Mouse (Mus musculus): ENCODE results near the gene Kcnh7. TPM values are rescaled to one million over a fixed set of nuclear protein-coding genes. Genes with fewer than 3 reads are reported as not detected.

The Kcnh7 gene
- total RNA-seq (2022): under 1 TPM; 0.03 to 0.30 (median 0.06) TPM

DNA sequence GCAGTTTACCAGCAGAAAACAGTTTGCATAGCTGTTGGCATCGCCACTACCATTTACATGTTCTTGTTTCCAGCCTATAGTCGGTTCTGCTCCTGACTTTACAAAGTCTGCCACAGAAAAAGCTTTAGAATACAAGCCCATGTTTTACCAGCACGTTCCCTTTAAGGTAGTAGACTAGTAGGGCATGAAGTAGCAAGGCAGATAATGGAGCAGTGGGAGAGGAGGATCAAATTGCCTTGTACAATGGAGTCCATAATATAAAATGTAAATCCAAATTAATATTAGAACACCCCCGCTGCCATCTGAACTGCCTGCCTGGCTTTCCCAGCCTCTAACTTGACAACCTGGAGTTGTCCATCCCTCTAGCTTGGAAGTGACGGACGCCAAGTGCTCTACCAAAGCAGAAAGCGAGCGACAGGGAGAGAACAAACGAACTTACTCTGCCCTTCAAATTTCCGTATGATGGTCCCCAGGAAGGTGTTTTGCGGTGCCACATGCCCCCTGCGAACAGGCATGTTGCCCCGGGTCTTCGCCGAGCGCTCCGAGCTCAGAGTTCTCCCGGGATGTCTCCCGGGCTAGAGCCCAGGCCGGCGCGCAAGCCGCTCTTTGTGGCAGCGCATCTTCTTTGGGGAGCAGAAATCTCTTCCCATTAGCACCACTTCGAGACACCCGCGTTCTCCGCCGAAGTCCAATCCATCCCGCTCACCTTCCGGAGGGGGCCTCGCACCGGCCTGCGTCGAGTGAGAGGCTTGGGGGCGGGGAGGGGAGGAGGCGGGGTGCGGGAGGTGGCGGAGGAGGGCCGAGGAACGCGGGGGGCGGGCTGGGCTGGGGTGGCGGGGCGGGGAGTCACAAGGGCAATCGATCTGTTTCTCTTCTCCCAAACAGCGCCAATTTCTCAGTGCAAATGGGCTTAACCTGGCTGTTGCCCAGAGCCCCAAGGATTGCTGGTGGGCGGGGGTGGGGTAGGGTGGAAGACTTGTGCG, at the start of gene Kcnh7:
Gene Kcnh7 (minus strand): TSS at position 725 of the 983 bp plus-strand sequence.
- DNase-seq (ENCODE audit: low spot score): no peak

DNA sequence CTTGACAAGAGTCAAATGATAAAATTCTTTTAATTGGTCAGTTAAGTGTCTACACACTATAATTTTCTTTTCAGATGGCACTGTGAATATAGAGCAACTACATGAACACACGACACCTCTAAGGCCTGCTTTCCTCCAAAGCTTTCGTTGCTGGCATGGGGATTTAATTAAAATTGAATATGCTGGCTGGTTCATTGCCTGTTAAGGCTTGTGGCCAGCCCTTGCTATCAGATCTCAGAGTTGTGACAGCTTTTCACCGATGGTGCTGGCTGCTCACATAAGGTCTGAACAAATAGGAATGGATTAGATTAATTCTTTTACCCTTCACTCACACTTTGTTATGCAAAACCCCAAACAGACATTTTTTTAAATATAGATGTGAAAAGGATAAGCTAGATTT, 23.3 kb upstream of the Kcnh7 start:
- no peak for DNase-seq (ENCODE audit: low spot score)

DNA sequence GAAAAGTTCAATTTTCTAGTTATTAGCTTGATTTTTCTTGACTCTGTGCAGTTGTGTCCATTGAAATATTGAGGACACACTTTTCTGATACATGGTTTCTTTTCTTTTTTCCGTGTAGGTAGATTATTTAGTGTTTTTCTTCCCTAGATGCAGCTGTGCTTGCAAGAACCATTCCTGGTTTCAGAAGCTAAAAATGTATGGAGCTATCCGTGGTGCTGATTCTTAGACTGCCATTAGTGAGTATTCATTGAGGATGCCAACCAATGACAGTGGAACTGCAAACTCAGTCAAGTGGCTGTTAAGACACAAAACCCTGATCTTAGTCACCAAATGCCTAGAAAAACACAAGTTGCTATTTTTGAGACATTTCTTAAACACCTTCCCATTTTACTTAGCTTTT, 1.9 kb upstream of the Kcnh7 start:
- no peak for DNase-seq (ENCODE audit: low spot score)

DNA sequence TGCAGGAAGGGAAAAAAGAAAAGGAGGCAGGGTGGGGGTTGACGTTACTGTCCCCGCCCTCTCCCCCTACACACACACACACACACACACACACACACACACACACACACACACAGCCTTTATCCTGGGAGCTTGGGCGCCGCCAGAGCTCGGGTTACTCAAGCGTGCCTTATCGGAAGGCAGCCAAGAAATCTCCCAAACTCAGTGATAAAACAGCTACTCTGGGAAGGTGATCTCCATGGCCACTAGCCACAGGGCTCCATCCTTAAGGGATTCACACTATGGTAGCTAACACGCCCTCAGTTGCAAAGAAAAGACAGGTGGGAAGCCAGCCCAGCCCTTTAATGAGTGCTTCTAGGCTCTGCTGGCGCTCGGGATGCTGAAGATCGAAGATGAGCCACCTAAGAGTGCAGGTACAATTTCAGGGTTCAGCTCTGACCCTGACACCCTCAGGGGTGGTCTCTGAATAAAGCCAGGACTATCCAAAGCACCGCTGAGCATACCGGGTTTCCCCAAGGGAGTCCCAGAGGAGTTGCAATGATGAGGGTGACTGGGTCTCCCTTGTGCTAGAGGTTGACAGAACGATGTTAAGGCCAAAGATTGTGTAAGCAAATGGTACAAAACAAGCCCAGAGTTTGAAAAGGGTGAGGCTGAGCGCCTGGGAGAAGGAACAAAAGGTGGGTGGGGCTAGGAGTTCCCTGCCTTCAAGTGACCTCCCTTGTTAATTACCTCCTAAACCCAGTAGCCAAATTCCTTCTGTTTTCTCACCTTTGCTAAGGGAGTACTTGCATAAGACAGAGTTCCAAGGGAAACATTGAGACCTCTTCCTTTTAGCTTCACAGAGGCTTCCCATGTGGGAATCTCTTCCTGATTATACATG, 704 bp upstream of the Kcnh7 start:
- no peak for DNase-seq (ENCODE audit: low spot score)

DNA sequence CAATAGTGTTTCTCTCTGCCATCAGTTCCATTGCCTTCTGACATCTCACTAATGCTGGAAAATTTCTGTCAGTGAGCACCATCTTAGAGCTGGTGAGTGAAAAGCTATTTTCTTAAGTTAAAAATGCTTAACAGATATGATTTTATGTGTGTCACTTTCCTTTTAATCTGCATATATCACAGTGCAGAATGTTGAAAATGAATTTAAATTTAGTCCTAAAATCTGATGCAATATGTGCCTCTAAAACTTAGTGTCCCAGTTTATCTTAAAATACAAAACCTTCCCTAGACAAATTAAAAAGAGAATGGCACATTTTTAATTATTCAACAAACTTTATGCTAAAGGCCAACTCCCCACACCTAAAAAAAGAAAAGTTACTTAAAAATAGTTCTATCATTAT, 30.4 kb downstream of the Kcnh7 start:
- no peak for DNase-seq (ENCODE audit: low spot score)

DNA sequence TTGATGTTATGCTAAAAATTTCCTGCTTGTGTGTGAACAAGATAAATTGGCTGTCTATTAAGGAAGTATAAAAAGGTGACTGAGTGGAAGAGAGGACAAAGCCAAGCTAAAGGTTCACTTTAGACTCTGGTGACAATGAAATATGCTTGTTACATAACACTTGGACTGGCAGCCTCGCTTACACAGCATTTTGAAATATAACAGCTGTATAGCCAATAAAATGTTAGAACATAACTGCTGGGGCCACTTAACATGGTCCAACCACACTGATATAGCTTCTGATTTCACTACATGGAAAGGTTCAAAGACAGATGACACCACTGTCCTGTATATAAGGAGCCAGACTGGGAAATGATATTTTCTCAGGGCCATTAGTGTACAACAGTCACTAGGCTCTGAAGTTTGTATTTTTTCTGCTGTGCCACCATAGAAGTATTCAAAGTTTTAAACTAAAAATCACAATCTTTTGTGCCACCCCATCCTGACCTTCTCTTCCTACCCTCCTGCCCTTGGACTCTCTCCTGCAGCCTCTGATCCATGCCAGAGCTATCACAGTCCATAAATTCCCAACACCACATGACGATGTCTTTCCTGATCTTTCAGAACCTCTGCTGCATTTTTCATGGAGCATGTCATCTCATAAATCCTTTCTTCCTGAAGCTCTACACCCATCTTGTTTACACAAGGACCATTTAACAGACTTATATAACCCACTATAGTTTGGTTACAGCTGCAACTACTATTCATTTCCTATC, 56.1 kb downstream of the Kcnh7 start:
- DNase-seq (ENCODE audit: low spot score): no peak

DNA sequence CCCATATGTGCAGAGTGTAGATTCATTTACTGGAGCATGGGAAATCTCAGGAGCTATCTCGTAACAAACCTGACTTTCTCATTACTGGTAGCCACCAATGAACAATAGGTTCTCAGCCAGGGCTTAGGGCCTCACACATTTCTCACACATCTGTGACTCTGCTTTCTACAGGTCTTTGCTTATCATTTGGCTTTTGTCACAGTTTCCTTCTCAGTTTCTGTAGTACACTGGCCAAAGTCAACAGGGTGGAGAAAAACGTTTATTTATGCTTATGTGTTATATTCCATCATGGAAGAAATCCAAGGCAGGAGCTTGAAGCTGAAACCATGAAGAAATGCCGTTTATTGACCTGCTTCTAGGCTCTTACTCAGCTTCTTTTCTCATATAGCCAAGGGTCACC, 63.8 kb downstream of the Kcnh7 start:
- no peak for DNase-seq (ENCODE audit: low spot score)

DNA sequence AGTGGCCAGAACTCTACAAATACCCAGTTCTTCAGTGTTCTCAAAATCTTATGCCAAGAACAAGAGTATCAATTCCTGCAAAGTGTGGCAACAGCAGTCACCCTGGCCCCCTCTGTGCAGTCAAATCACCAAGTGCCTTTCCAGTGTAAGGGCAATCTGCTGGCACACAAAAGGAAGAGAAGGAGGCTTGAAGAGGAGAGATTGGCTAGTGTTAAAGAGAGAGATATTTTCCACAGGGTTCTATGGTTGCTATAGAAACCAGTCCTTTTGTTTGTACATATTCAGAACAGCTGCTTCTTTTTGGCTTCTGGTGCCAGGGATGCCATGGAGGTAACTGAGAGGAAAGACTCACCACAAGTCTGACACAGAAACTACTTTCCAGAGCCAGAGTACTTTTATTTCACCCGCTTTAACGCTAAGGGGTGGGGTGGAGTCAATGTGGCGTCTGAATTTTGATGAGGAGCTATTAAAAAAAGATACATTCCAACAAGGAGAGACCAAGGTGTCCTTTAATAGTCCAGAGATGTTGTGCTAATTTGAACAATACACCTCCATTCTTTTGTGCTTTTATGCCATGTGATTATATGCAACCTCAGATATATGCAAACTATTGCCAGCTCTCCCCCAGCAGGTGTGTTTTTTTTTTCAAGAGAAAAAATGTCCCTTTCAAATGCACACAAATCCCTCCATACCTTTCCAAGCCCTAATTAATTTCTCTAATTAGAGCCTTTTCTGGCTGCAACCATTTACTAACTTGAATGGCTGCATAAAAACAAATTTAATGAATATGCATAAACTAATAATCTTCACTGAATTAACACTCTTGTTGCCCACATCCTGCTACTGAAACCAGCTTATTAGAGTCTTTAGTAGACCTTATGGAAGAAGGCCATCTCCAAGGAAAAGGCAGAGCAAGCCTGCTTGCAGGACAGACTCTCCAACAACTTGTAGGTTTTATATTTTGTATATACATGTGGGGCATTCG, 66.6 kb downstream of the Kcnh7 start:
- DNase-seq (ENCODE audit: low spot score): no peak

DNA sequence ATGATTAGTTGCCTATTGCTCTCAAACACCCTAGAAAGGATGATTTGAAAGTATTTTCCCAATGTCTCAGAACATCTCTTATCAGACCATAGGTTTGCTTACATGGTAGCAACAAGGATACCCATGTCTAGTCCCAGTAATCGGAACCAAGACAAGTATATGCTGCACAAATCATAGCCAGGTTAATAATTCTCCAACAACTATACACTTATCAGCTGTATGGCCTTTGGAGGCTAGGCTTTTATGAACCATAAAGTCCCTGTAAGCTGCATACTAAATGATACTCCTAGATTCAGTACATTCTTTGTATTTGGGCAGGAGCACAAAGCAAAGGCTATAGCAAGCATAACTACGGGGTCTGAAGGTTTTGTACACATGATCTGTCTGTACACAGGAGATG, 78.1 kb downstream of the Kcnh7 start:
- no peak for DNase-seq (ENCODE audit: low spot score)

DNA sequence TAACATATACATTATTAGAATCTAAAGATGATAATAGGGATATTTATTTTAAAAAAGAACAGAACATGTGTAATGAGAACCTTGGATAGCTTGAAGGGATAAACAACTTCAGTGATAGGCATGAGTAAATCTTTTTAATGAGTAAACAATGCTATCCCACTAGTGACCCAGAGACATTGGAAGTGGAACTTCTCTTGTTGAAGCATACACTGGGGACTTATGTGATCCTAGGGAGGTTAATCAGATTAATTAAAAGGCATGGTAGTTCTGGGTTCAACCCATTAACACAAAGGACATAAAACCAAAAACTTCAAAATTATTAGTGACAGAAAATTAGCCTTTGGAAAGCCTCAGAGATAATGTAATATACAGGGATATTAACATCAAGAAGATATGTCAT, 84.4 kb downstream of the Kcnh7 start:
- no peak for DNase-seq (ENCODE audit: low spot score)

DNA sequence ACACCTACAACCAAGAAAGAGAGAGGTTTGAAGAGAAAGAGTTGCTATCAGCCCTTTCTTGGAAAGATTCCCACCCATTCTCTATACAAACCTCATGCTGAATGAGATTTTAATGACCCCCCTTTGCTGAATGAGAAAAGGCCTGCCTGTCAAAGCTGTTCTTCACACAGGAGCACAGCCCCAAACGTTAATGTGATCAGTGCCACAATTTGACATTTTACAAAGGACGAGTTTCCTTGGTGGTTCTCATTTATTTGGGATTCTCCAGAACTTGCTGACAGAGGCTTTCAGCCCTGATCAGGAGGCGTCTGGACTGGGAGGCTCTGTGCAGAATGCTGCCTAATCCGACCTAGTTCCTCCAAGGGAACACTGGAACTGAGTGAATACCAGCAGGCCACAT, 92.3 kb downstream of the Kcnh7 start:
- DNase-seq (ENCODE audit: low spot score): no peak

DNA sequence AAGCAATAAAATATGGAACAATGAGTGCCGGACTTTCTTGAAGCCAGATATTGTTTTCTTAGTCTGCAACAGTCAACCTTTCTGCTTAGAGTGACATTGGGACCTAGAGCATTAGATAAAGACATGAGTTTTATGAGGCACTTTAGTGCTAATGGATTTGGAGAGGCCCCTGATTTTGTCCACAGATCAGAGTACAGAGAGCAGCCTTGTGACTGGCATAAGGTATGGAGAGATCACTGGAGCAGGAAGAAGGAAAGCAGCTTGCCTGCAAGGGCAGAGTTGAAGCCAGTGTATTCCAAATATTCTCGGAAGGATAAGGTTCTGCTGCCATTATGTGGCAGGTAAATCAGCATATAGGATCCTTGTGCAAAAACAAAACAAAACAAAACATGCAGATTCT, 93.6 kb downstream of the Kcnh7 start:
- no peak for DNase-seq (ENCODE audit: low spot score)

DNA sequence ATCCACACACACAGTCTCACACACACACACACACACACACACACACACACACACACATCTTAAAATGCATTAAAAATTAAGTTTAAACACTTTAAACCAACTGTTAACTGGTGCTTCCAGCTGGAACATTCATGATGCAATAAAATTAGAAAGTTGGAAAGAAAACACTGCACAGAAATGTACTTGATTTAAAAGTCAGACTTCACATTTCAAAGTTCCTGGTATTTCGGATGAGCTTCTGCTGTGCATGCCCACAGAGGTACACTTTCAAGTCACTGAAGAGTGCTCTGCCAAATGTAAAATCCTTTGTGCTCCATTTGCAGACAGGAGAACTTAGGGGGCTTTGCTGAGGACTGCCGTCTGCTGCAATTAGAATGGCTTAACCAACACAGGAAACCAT, 125.7 kb downstream of the Kcnh7 start:
- no peak for DNase-seq (ENCODE audit: low spot score)

DNA sequence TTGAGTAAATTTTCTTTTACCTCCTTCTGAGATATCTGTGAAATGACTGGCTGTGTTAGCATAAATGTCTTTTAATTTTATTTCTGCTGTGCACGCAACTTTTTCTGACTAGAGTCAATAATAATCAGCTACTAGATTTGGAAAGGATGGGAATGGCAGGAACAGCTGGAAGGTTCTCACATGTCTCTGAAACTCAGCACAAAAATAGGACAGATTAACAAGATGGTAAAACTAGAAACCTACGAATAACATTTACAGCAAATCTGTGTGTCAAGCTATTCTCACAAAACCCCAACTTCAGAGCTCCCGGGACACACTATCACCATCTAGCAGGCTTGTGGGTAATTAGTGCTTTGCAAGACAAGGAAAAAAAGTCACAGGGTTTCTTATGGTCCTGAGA, 134.2 kb downstream of the Kcnh7 start:
- DNase-seq (ENCODE audit: low spot score): no peak

DNA sequence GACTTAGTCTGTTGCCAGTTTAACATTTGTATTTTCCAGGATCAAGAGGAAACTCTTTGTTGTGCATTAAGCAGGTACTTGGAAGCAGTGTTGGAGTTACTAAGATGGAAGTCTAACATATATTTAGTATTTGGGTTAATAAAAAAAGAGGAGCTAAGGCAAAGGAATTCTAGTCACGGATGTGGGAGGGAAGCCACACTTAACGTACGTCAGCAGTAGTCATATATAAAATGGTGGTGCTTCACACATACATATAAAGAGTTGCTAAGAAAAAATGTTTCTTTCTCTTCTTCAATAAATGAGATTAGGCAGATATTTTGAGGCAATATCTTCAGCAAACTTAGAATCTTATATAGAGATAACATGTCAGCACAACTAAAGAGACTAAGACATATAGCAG, 144.4 kb downstream of the Kcnh7 start:
- no peak for DNase-seq (ENCODE audit: low spot score)

DNA sequence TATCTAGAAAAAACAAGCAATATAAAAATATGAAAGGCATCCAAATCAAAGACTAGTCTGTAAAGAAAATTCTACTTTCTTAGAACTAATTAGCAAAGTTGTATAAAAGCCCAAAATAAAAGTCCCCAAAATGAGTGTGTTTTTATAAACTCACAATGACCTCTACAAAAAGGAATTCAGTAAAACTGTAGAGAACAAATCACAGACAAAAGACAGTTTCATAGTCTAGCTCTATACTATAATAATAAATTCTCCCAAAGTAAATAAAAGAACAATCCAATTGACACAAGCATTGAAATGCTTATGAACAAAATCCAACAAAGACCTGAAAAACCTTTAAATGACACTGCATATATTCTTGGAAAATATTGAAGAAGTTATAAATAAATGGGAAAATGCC, 169.2 kb downstream of the Kcnh7 start:
- no peak for DNase-seq (ENCODE audit: low spot score)

DNA sequence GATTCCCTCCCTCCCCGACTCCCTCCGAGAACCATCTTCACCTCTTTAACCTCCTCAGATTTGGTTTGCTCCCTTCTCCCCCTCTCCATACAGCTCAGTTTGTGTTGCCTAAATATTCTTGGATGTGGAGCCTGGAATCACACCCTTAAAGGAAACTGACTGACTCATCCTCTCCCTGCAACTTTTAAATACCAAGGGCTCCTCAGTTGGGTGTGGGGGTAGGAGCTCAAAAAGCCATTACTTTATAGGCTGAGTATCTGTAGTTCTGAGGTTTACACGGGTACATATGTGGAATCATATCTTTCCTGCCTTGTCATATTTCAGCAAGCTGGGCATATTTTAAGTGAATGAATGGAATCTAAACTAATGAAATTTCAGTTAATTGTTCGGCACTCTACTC, 174.9 kb downstream of the Kcnh7 start:
- no peak for DNase-seq (ENCODE audit: low spot score)

DNA sequence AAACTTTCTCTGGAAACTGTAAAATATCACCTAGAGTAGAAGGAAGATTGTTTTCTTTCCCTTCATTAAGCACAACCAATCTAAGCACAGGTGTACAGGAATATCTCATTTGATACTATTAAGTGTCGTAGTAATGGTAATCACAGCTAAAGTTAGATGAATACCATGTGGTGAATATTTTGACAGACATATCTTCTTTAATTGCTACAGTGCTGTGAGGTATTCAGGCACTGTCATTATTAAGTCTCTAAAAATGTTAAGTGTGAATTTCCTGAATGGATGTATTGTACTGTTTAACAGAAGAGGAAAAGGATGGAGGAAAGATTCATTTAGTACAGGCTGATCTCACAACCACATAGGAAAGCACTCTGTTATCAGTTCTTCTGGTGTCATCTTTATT, 181.3 kb downstream of the Kcnh7 start:
- DNase-seq (ENCODE audit: low spot score): no peak

DNA sequence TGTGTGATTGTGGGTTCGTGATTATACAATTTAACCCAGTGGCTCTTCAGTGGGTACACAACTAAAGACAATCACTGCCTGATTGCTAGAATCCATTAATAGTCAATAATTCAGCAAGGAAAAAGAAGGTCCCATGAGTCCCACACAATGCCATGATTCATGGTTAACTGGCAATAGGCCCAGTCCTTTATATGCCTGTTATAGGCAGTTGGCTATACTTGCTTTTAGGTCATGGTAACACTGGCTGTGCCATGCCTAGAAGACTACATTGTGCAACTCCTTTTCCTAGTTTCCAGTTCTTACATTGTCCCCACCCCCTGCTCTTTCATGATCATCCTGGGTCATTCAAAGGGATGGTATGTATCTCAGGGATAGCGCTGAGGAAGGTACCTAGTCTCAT, 186.4 kb downstream of the Kcnh7 start:
- no peak for DNase-seq (ENCODE audit: low spot score)

DNA sequence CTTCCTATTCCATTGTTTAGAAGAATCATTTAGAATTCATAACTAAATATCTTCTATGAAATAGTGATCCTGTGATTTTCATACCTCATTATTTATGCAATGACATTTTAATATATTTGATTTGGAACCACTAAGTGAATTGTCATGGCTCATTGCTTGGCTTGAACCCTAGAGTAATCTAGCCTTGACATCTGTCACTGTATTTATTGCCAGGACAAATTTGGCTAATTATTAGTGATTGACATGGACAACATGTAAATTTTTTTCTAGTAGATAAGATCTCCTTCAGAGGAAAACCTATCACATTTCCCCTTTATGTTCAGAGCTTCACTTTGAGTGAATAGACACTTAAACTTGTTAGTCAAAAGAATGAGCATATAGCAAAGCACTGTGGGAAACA, 195.5 kb downstream of the Kcnh7 start:
- no peak for DNase-seq (ENCODE audit: low spot score)

DNA sequence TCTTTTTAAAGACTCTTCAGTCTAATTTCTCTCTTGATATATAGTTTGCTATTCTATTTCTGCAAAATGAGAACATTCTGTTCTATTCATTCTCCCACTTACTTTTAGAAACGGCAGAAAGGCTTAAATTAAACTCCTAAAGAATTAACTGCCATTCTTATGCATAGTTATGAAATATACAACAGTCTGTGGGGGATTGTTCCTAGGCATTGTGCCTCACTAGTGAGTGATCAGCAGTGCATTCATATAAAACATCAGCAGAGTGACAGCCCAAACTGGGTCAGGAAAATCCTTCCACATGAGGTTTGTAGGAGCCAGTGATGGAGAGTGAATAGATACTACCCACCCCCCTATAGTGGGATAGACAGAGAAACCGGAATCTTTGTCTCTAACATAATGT, 200.2 kb downstream of the Kcnh7 start:
- DNase-seq (ENCODE audit: low spot score): no peak
